ENCODE assay signal across 12 mouse cellular contexts in the genomic region with DNA sequence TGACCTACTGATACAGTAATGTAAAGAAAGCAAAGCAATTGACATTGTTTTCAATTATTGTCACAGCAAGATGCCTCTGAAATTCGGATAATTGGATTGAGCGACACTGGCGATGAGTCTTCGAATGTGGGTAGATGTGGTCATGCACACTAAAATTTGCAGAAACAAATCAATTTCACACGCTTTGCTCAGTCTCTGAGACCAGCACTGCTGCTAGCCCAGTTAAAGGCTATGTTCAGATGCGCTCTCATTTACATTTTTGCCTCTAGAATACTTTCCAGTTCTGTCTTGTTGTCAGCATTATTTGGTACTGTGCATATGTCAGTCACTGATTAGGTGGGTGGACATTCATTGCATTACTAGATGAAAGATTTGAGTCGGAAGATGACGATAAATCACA.
"Had no signal": no experiment of that assay in that cellular context is flagged by ENCODE, and none has a peak within 500 bp of the region (broad histone marks: within the 10 kb centered on the region; RNA-seq: fewer than 3 reads in every experiment).

No protein-coding gene starts in this region.

- H3K36me3 ChIP-seq: limb, embryonic 12.5 days; liver, embryonic 13.5 days had no signal

- H3K4me3 ChIP-seq: limb, embryonic 12.5 days; liver, embryonic 13.5 days had no signal

- H3K27ac ChIP-seq: limb, embryonic 12.5 days; liver, embryonic 13.5 days; stomach, postnatal 0 days had no signal

- ATAC-seq: intestine, embryonic 16.5 days; liver, postnatal 0 days had no signal

- H3K4me1 ChIP-seq: limb, embryonic 12.5 days; liver, embryonic 13.5 days had no signal

- H3K27me3 ChIP-seq: limb, embryonic 12.5 days; liver, embryonic 13.5 days had no signal

- H3K9me3 ChIP-seq: liver, embryonic 13.5 days had no signal

- H3K9ac ChIP-seq: limb, embryonic 12.5 days; liver, embryonic 13.5 days; liver, postnatal 0 days had no signal

- DNase-seq: kidney, adult 2 months; kidney, postnatal 25 days; layer of hippocampus, adult 9-11 months; layer of hippocampus, postnatal 36 days; liver; liver, embryonic 13.5 days; liver, postnatal 0 days; thymus, adult 18-20 months; thymus, postnatal 25 days had no signal

- H3K4me2 ChIP-seq: limb, embryonic 12.5 days; liver, embryonic 13.5 days had no signal
